Mouse (Mus musculus): ENCODE measurements around the gene Cldn22. TPM values are rescaled to one million over a fixed set of nuclear protein-coding genes. Genes with fewer than 3 reads are reported as not detected.

The Cldn22 gene
- polyA plus RNA-seq (2015; fragmentation: Nextera tagmentation; extraction: Ambion mirVana): not detected in 2 replicates

DNA sequence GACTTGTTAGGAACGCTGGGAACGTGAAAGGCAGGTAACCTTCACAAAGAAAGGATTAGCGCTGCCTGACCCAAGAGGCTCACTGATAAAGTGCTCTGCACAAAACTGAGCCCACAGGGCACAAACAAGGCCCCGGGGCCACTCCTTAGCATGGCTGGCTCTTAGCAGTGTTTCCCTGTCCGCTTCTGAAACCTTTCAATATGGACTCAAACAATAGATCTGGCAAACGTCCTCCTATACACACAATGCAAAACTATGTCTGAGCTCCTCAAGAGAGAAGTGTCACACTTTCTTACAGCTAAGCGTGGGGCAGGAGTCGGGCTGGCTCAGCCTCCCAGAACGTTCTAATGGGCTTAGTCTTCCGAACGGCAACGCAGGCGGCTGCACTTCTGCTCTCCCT, at the start of gene Cldn22:
TSS of gene Cldn22 (plus strand) at position 301 of the 400 bp plus-strand sequence.
- Histone ChIP-seq H3K9ac (ENCODE audit: low read depth, low read length) (no peak within 1 kb of the TSS), H3K36me3 (ENCODE audit: control insufficient read depth, insufficient read depth, low read length) (0 out of 2 replicates have a peak, but pooled peaks cover 1% of the 10 kb centered on the region), H3K4me1 (ENCODE audit: control insufficient read depth, insufficient read depth, low read length) (no peaks in the 10 kb centered on the region), H3K4me2 (ENCODE audit: low read depth, low read length) (no peak within 1 kb of the TSS), H3K27me3 (replicated peaks; ENCODE audit: control insufficient read depth, insufficient read depth, low read length) (no peaks in the 10 kb centered on the region), H3K27ac (ENCODE audit: low read length) (no peak within 1 kb of the TSS), H3K4me3 (ENCODE audit: low read length) (no peak within 1 kb of the TSS), H3K9me3 (ENCODE audit: control insufficient read depth, low read length) (no peaks in the 10 kb centered on the region)
- no peak for ATAC-seq
- WGBS: 63% methylated on average over 13 of the region's 13 CpGs

DNA sequence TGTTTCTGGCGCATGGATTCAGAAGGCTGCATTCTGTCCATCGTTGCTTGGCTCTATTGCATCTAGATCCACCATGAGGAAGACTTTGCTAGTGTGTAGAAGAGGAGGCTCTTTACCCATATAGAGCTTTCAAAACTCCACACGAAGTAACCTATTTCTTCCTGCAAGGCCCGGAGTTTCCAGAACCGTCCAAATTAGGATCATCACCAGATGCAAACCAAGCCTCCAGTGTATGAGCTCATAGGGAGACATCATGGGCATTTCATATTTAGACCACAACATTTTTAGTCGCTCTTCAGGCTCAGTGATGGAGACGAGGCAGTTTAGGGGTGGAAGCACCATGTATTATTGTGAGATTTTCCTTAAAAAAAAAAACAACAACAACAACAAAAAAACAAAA, 46.9 kb upstream of the Cldn22 start:
- no peak for ATAC-seq
- no peak overlapping the region for H3K9ac ChIP-seq (ENCODE audit: low read depth, low read length)
- H3K27ac ChIP-seq (ENCODE audit: low read length): no peak overlapping the region
- no peaks in the 10 kb centered on the region for H3K9me3 ChIP-seq (ENCODE audit: control insufficient read depth, low read length)
- H3K36me3 ChIP-seq (ENCODE audit: control insufficient read depth, insufficient read depth, low read length): no peaks in the 10 kb centered on the region
- H3K4me1 ChIP-seq (ENCODE audit: control insufficient read depth, insufficient read depth, low read length): no peaks in the 10 kb centered on the region
- no peaks in the 10 kb centered on the region for H3K27me3 ChIP-seq (replicated peaks; ENCODE audit: control insufficient read depth, insufficient read depth, low read length)
- H3K4me2 ChIP-seq (ENCODE audit: low read depth, low read length): no peak overlapping the region
- no peak overlapping the region for H3K4me3 ChIP-seq (ENCODE audit: low read length)
- WGBS: 87% methylated on average over 7 of the region's 7 CpGs

DNA sequence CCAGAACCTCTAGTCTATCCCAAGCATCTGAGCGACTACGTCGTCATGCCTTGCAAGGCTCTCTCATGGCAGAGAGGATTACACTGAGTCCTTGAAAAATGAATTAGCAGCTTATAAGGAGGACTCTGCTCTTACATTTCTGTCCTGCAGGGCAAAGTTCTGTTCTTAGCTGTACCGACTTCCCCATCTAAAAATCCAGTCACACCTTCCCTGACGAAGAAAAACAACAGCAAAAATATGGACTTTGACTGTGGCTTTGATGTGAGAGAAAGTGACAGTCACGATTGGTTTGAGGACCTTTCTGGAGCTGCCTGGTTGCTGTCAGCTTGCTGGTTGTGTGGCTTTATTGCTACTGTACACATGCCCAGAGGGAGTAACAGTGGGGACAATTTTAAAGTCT, 44.7 kb upstream of the Cldn22 start:
- H3K4me1 ChIP-seq (ENCODE audit: control insufficient read depth, insufficient read depth, low read length): no peaks in the 10 kb centered on the region
- no peak overlapping the region for H3K27ac ChIP-seq (ENCODE audit: low read length)
- 68% methylated on average over 6 of the region's 6 CpGs for WGBS
- no peaks in the 10 kb centered on the region for H3K27me3 ChIP-seq (replicated peaks; ENCODE audit: control insufficient read depth, insufficient read depth, low read length)
- H3K4me2 ChIP-seq (ENCODE audit: low read depth, low read length): no peak overlapping the region
- no peaks in the 10 kb centered on the region for H3K9me3 ChIP-seq (ENCODE audit: control insufficient read depth, low read length)
- H3K4me3 ChIP-seq (ENCODE audit: low read length): no peak overlapping the region
- ATAC-seq: no peak
- no peak overlapping the region for H3K9ac ChIP-seq (ENCODE audit: low read depth, low read length)
- no peaks in the 10 kb centered on the region for H3K36me3 ChIP-seq (ENCODE audit: control insufficient read depth, insufficient read depth, low read length)

DNA sequence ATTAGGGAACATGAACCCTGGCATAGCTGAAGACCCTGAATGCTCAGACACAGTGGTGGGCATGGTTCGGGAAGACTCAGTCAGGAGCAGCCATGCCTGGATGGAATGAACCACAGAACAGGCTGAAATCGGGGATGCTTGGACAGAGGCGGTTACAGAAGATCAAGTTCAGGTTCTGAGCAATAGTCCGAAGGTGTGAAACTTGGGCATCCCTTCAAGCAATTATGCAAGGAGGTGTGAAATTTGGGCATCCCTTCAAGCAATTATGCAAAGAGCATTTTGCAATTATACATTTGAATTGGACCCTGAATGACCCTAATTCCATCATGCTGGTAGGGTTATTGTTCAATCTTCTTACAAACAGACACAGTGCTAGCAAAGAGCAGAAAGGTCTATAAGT, 42.4 kb upstream of the Cldn22 start:
- H3K9me3 ChIP-seq (ENCODE audit: control insufficient read depth, low read length): no peaks in the 10 kb centered on the region
- no peaks in the 10 kb centered on the region for H3K27me3 ChIP-seq (replicated peaks; ENCODE audit: control insufficient read depth, insufficient read depth, low read length)
- no peak overlapping the region for H3K27ac ChIP-seq (ENCODE audit: low read length)
- no peak overlapping the region for H3K4me2 ChIP-seq (ENCODE audit: low read depth, low read length)
- ATAC-seq: no peak
- H3K36me3 ChIP-seq (ENCODE audit: control insufficient read depth, insufficient read depth, low read length): no peaks in the 10 kb centered on the region
- 86% methylated on average over 4 of the region's 4 CpGs for WGBS
- H3K4me3 ChIP-seq (ENCODE audit: low read length): no peak overlapping the region
- H3K9ac ChIP-seq (ENCODE audit: low read depth, low read length): no peak overlapping the region
- H3K4me1 ChIP-seq (ENCODE audit: control insufficient read depth, insufficient read depth, low read length): no peaks in the 10 kb centered on the region

DNA sequence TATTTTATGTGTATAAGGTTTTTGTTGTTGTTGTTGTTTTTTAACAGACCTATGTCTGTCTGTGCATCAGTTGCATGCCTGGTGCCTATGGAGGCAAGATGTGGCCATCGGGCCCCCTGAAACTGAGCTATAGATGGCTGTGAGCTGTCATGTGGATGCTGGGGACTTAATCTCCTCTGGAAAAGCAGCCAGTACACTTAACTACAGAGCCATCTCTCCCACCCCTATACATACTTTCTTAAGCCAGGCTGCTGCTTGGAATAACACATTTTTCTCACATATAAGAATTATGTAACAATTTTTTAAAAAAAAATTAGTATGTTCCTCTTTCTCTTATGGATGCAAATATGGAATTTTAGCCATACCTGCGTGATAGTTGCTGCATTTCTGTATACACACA, 40.7 kb upstream of the Cldn22 start:
- H3K4me2 ChIP-seq (ENCODE audit: low read depth, low read length): no peak overlapping the region
- no peak overlapping the region for H3K9ac ChIP-seq (ENCODE audit: low read depth, low read length)
- no peak for ATAC-seq
- WGBS: 91% methylated on average over 2 of the region's 2 CpGs
- H3K9me3 ChIP-seq (ENCODE audit: control insufficient read depth, low read length): no peaks in the 10 kb centered on the region
- no peaks in the 10 kb centered on the region for H3K4me1 ChIP-seq (ENCODE audit: control insufficient read depth, insufficient read depth, low read length)
- H3K36me3 ChIP-seq (ENCODE audit: control insufficient read depth, insufficient read depth, low read length): no peaks in the 10 kb centered on the region
- no peak overlapping the region for H3K27ac ChIP-seq (ENCODE audit: low read length)
- no peaks in the 10 kb centered on the region for H3K27me3 ChIP-seq (replicated peaks; ENCODE audit: control insufficient read depth, insufficient read depth, low read length)
- H3K4me3 ChIP-seq (ENCODE audit: low read length): no peak overlapping the region

DNA sequence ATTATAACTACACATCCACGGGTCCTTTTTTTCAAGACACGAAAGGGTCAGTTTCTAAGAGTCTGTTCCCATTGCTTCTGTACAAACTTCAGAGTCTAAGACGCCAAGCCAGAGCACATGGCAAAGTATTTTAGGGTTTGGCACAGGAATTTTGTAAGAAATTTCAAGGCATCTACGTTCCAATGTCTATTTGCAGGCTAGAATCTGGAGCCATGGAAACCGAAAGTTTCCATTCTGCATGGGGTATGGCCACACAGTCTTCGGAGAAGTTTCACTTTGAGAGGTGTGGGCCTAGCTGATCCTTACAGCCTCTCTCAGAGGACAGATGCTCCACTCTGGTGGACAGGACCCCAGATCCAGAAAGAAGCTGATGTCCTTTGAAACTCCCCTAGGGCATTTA, 40.3 kb upstream of the Cldn22 start:
- Histone ChIP-seq H3K27ac (ENCODE audit: low read length) (no peak overlapping the region), H3K27me3 (replicated peaks; ENCODE audit: control insufficient read depth, insufficient read depth, low read length) (no peaks in the 10 kb centered on the region), H3K4me3 (ENCODE audit: low read length) (no peak overlapping the region), H3K36me3 (ENCODE audit: control insufficient read depth, insufficient read depth, low read length) (no peaks in the 10 kb centered on the region), H3K4me2 (ENCODE audit: low read depth, low read length) (no peak overlapping the region), H3K9me3 (ENCODE audit: control insufficient read depth, low read length) (no peaks in the 10 kb centered on the region), H3K4me1 (ENCODE audit: control insufficient read depth, insufficient read depth, low read length) (no peaks in the 10 kb centered on the region), H3K9ac (ENCODE audit: low read depth, low read length) (no peak overlapping the region)
- 91% methylated on average over 6 of the region's 6 CpGs for WGBS
- ATAC-seq: no peak

DNA sequence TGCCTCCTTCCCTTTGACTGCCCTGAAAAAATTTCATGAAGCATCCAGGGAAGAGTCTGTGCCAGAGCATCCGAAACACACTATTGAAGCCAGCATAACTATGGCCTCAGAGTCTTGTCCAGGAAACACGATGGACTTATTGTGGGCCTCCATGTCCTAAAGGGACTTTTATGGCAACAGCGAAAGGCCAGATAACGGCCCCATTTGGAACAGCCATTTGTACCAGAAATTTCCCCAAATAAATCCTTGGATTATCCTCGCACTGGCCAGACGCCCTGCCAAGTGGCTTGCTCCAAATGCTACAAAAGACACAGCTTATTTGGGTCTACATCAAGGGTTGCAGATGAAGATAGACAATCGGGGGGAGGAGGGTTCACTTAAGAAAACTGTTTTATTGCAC, 39.8 kb upstream of the Cldn22 start:
- H3K9me3 ChIP-seq (ENCODE audit: control insufficient read depth, low read length): no peaks in the 10 kb centered on the region
- H3K4me1 ChIP-seq (ENCODE audit: control insufficient read depth, insufficient read depth, low read length): no peaks in the 10 kb centered on the region
- no peak overlapping the region for H3K4me2 ChIP-seq (ENCODE audit: low read depth, low read length)
- 79% methylated on average over 7 of the region's 7 CpGs for WGBS
- no peak overlapping the region for H3K4me3 ChIP-seq (ENCODE audit: low read length)
- H3K36me3 ChIP-seq (ENCODE audit: control insufficient read depth, insufficient read depth, low read length): no peaks in the 10 kb centered on the region
- no peak for ATAC-seq
- H3K9ac ChIP-seq (ENCODE audit: low read depth, low read length): no peak overlapping the region
- H3K27me3 ChIP-seq (replicated peaks; ENCODE audit: control insufficient read depth, insufficient read depth, low read length): no peaks in the 10 kb centered on the region
- H3K27ac ChIP-seq (ENCODE audit: low read length): no peak overlapping the region

DNA sequence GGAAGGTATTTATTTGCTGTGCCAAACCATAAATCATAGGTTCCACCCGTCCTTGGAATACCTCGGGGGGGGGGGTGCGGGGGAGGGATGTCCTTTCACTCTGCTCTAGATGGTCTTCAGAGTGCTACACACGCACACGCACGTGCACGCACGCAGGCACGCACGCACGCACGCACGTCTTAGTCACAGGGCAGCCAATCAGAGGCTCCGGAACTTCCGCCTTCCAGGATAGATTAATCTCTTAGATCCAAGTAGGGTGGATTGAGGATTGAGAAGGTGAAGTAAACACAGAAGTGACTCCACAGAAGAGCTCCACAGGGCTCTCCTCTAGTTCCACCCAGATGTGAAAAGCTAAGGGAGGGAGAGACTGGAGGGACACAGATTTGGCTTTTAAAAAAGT, 38.0 kb upstream of the Cldn22 start:
- no peaks in the 10 kb centered on the region for H3K9me3 ChIP-seq (ENCODE audit: control insufficient read depth, low read length)
- no peak overlapping the region for H3K4me3 ChIP-seq (ENCODE audit: low read length)
- no peaks in the 10 kb centered on the region for H3K27me3 ChIP-seq (replicated peaks; ENCODE audit: control insufficient read depth, insufficient read depth, low read length)
- H3K4me1 ChIP-seq (ENCODE audit: control insufficient read depth, insufficient read depth, low read length): no peaks in the 10 kb centered on the region
- no peak for ATAC-seq
- no peak overlapping the region for H3K27ac ChIP-seq (ENCODE audit: low read length)
- H3K36me3 ChIP-seq (ENCODE audit: control insufficient read depth, insufficient read depth, low read length): no peaks in the 10 kb centered on the region
- no peak overlapping the region for H3K9ac ChIP-seq (ENCODE audit: low read depth, low read length)
- H3K4me2 ChIP-seq (ENCODE audit: low read depth, low read length): no peak overlapping the region
- WGBS: 90% methylated on average over 15 of the region's 15 CpGs

DNA sequence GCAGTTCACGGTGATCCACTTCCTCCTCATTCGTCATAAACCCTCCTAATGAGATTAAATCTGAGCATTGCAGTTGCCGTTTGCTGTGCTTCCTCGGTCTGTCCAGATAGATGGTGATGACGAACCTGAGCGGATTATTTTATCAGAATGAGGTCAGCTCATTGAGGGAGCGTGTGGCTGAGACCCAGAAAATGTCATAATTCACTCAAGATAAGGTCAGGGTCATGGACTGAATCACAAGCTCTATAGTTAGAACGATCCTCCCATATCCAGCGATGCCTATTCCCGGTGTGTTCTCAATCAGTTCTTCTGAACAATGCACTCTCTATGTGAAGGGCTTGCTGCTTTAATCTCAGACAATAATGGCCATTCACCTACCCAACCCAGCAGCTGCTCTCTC, 36.6 kb upstream of the Cldn22 start:
- Histone ChIP-seq H3K36me3 (ENCODE audit: control insufficient read depth, insufficient read depth, low read length) (no peaks in the 10 kb centered on the region), H3K9me3 (ENCODE audit: control insufficient read depth, low read length) (no peaks in the 10 kb centered on the region), H3K27ac (ENCODE audit: low read length) (no peak overlapping the region), H3K4me2 (ENCODE audit: low read depth, low read length) (no peak overlapping the region), H3K4me1 (ENCODE audit: control insufficient read depth, insufficient read depth, low read length) (no peaks in the 10 kb centered on the region), H3K9ac (ENCODE audit: low read depth, low read length) (0 out of 2 replicates have a peak overlapping the region, but pooled peaks have one; percentile 20), H3K27me3 (replicated peaks; ENCODE audit: control insufficient read depth, insufficient read depth, low read length) (no peaks in the 10 kb centered on the region), H3K4me3 (ENCODE audit: low read length) (no peak overlapping the region)
- 49% methylated on average over 10 of the region's 10 CpGs for WGBS
- ATAC-seq: no peak; the same call in 1 of the 2 replicates

DNA sequence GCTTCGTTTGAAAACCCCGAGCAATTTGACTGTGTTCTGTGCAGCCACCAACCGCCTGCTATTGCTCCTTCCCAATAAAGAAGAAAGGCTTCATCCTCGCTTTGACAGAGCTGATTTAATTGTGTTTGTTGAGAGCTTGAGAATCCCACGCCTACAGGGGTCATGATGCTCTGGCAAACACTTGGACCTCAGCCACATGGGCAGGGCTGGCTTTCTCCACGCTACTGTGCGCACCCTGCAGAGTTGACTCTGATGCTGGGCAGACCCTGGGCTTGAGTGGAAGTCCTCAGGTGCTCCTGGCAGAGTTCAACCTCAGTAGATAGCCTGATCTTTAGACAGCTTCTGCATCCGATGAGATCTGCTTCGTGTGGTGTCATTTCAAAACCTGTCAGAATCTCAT, 32.3 kb upstream of the Cldn22 start:
- Histone ChIP-seq H3K36me3 (ENCODE audit: control insufficient read depth, insufficient read depth, low read length) (no peaks in the 10 kb centered on the region), H3K4me2 (ENCODE audit: low read depth, low read length) (no peak overlapping the region)
- 68% methylated on average over 9 of the region's 9 CpGs for WGBS

More for the DNA sequence above, 32.3 kb upstream of the Cldn22 start:
- no peak for ATAC-seq
- no peak overlapping the region for H3K27ac ChIP-seq (ENCODE audit: low read length)
- no peak overlapping the region for H3K9ac ChIP-seq (ENCODE audit: low read depth, low read length)
- H3K9me3 ChIP-seq (ENCODE audit: control insufficient read depth, low read length): no peaks in the 10 kb centered on the region
- no peak overlapping the region for H3K4me3 ChIP-seq (ENCODE audit: low read length)
- H3K4me1 ChIP-seq (ENCODE audit: control insufficient read depth, insufficient read depth, low read length): no peaks in the 10 kb centered on the region
- H3K27me3 ChIP-seq (replicated peaks; ENCODE audit: control insufficient read depth, insufficient read depth, low read length): no peaks in the 10 kb centered on the region
